Mouse (Mus musculus) olfactory bulb, adult 2 months (tissue): Measurements from ENCODE around the gene Pnkp.

ENCODE experiments used
- CTCF ChIP-seq: fragments of 200-500 bp; IDR thresholded peaks from 2 replicates; pipeline ENCODE4 v1.5.1; 2012; ENCODE audit warnings: low read depth, mild to moderate bottlenecking, low read length, moderate library complexity; ENCODE audit not compliant: insufficient read depth
- POLR2A ChIP-seq: fragments of 200-500 bp; IDR thresholded peaks from 2 replicates; pipeline ENCODE4 v1.6.1; 2012; ENCODE audit warnings: mild to moderate bottlenecking, low read depth, low read length, moderate library complexity; ENCODE audit not compliant: insufficient read depth

DNA sequence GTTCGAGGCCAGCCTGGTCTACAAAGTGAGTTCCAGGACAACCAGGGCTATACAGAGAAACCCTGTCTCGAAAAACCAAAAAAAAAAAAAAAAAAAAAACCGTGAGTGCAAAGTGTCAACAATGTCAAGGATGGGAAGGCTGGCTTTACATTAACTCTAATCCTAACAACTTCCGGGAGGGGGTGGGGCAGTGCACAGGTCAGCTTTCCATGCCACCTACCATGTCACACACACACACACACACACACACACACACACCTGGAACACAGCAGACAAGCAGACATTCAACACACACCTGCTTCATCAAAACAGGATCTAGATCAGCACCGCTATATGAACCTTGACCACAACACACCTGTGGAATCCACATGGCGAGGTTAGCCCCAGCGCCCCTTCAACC lies 33.2 kb downstream of the Pnkp start:
- TF ChIP-seq CTCF (no peak), POLR2A (no peak)
